Mouse (Mus musculus): ENCODE data around the gene Trappc4. TPM values are rescaled to one million over a fixed set of nuclear protein-coding genes. Genes with fewer than 3 reads are reported as not detected.
"Not testable (repeated sequence)": the region's sequence is repeated elsewhere in the genome, so short reads cannot be mapped to it uniquely, and the experiment has no call there.

Gene Trappc4
- total RNA-seq, 1 experiment = 88.2 TPM

DNA sequence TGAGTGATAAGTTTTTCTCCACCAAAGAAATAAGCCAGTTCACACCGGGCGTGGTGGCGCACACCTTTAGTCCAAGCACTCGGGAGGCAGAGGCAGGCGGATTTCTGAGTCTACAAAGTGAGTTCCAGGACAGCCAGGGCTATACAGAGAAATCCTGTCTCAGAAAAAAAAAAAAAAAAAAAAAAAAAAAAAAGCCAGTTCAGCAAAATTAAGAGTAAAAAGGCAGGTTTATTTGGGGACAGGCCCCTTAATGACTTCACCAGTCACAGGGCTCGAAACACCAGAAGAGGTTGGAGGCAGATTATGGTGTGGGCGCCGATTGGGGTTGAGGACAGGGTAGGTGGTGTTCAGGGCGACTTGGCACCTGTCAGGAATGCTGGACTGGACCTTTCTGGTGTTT, 12.3 kb upstream of the Trappc4 start:
- peak overlapping the region; percentile 35; the same call in 1 of the 2 replicates for H3K9ac ChIP-seq (ENCODE audit: insufficient read depth, low read depth, low read length, poor library complexity, severe bottlenecking)
- H3K4me1 ChIP-seq (ENCODE audit: control insufficient read depth in 2 of 2, insufficient read depth in 2 of 2, low read length in 2 of 2, poor library complexity in 1 of 2); in situ Hi-C loops (cut with MboI; ENCODE audit: low sequenced_read_pairs in 2 of 2, unreplicated experiment in 2 of 2); H3K9me3 ChIP-seq (ENCODE audit: control insufficient read depth, insufficient read depth, low read depth, low read length); H3K36me3 ChIP-seq (ENCODE audit: control insufficient read depth, insufficient read depth, low read length, poor library complexity, severe bottlenecking); DNase-seq (ENCODE audit: low read depth, low spot score): not testable (repeated sequence)
- H3K4me3 ChIP-seq (ENCODE audit: insufficient read depth in 1 of 2, low read depth in 1 of 2, low read length in 2 of 2, poor library complexity in 1 of 2, severe bottlenecking in 1 of 2) = peak overlapping the region; percentile 52 to 61
- peak overlapping the region; percentile 99 for H3K27ac ChIP-seq (ENCODE audit: insufficient read depth, low read depth, low read length, poor library complexity, severe bottlenecking)
- TF ChIP-seq ZNF384 (IDR thresholded peaks at IDR 0.05; ENCODE audit: low read depth, low read length) = peak; percentile 41

DNA sequence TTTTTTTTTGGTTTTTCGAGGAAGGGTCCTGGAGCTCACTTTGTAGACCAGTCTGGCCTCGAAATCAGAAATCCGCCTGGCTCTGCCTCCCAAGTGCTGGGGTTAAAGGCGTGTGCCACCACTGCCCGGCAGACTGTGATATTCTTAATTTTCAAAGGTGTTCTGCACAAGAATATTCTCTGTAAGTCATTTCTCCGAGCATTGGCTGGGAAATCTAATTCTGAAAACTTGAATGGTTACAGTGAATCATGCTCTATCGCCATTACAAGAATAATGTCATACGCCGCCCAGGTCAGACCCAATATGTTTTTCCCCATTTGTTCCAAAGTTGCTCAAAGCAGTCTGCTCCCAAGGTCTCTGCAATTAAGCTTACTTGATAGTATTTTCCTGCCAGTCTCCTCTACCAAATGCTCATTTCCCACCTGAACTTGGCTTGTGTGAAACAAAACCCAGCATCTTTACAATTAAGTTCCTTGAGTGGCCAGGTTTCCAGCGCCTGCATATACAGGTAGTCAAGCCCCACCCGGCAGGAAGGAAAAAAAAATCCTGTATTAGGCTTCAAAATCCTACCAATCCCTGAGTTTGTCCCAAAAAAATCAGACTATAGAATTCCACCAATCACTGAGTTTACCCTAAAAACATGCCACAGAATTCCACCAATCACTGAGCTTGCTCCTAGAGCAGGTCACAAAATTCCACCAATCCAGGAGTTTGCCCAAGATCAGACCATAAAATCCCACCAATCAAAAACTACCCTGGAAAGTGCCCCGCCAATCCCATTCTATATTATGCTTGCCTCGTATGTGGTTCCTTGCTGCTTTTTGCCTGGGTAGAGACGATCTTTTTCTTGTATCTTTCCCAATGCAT, 11.4 kb upstream of the Trappc4 start, which contains the start of gene Ccdc84:
Ccdc84 (minus strand) TSS at position 51 of the 867 bp plus-strand sequence.
- peak within 1 kb of the TSS; percentile 86 to 93 for H3K4me3 ChIP-seq (ENCODE audit: insufficient read depth in 1 of 2, low read depth in 1 of 2, low read length in 2 of 2, poor library complexity in 1 of 2, severe bottlenecking in 1 of 2)
- no peaks in the 10 kb centered on the region for H3K9me3 ChIP-seq (ENCODE audit: control insufficient read depth, insufficient read depth, low read depth, low read length)
- no peak for TF ChIP-seq HCFC1 (IDR thresholded peaks at IDR 0.05; ENCODE audit: borderline replicate concordance, insufficient read depth, low read length)
- peak; percentile 99 for TF ChIP-seq ZNF384 (IDR thresholded peaks at IDR 0.05; ENCODE audit: low read depth, low read length)
- no peak for TF ChIP-seq ZC3H11A (IDR thresholded peaks at IDR 0.05; ENCODE audit: borderline replicate concordance, low read depth, low read length)
- TF ChIP-seq MAFK (IDR thresholded peaks at IDR 0.05; ENCODE audit: insufficient read depth, low read depth, low read length) = no peak
- peak; percentile 74 for TF ChIP-seq CHD2 (IDR thresholded peaks at IDR 0.05; ENCODE audit: low read depth, low read length)
- in situ Hi-C loops (cut with MboI; ENCODE audit: low sequenced_read_pairs in 2 of 2, unreplicated experiment in 2 of 2) = no loop called here
- peak within 1 kb of the TSS; percentile 99 for H3K27ac ChIP-seq (ENCODE audit: insufficient read depth, low read depth, low read length, poor library complexity, severe bottlenecking)
- H3K9ac ChIP-seq (ENCODE audit: insufficient read depth, low read depth, low read length, poor library complexity, severe bottlenecking) = peak within 1 kb of the TSS; percentile 81
- peak; percentile 60 for DNase-seq (ENCODE audit: low read depth, low spot score)
- peaks cover 2% of the 10 kb centered on the region; the same call in 1 of the 2 replicates for H3K36me3 ChIP-seq (ENCODE audit: control insufficient read depth, insufficient read depth, low read length, poor library complexity, severe bottlenecking)
- peaks cover 0 to 5% of the 10 kb centered on the region in 2 experiments; a peak in 2 of 4 replicates for H3K4me1 ChIP-seq (ENCODE audit: control insufficient read depth in 2 of 2, insufficient read depth in 2 of 2, low read length in 2 of 2, poor library complexity in 1 of 2)

DNA sequence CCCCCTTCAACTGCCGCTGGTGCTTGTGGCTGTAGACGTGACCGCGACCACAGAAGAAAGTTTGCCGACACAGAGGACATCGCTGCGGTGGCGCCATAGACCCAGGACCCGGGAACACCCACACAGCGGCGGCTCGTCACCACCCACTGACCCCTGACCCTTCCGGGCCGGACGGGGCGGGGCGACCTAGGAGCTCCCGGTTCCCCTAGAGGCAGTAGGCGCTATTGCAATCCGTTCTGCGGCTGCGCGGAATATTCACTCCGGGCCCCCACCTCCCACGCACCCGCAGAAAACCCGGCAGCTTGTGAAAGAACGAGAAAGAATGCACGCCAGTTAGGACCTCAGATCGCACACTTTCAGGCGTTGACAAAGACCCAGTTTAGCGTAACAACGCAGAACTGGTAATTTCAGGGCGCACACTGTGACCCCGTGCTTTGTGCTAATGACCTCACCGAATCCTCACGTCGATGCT, 10.5 kb upstream of the Trappc4 start:
- Histone ChIP-seq H3K9me3 (ENCODE audit: control insufficient read depth, insufficient read depth, low read depth, low read length) (no peaks in the 10 kb centered on the region), H3K36me3 (ENCODE audit: control insufficient read depth, insufficient read depth, low read length, poor library complexity, severe bottlenecking) (peaks cover 7% of the 10 kb centered on the region), H3K4me1 (ENCODE audit: control insufficient read depth in 2 of 2, insufficient read depth in 2 of 2, low read length in 2 of 2, poor library complexity in 1 of 2) (peaks cover 0 to 3% of the 10 kb centered on the region in 2 experiments; a peak in 1 of 4 replicates), H3K4me3 (ENCODE audit: insufficient read depth in 1 of 2, low read depth in 1 of 2, low read length in 2 of 2, poor library complexity in 1 of 2, severe bottlenecking in 1 of 2) (peak overlapping the region; percentile 86 to 93), H3K9ac (ENCODE audit: insufficient read depth, low read depth, low read length, poor library complexity, severe bottlenecking) (peak overlapping the region; percentile 81), H3K27ac (ENCODE audit: insufficient read depth, low read depth, low read length, poor library complexity, severe bottlenecking) (peak overlapping the region; percentile 89)
- no peak for TF ChIP-seq ZC3H11A (IDR thresholded peaks at IDR 0.05; ENCODE audit: borderline replicate concordance, low read depth, low read length)
- peak; percentile 43; the same call in 1 of the 2 replicates for TF ChIP-seq HCFC1 (IDR thresholded peaks at IDR 0.05; ENCODE audit: borderline replicate concordance, insufficient read depth, low read length)
- TF ChIP-seq ZNF384 (IDR thresholded peaks at IDR 0.05; ENCODE audit: low read depth, low read length) = no peak
- TF ChIP-seq MAFK (IDR thresholded peaks at IDR 0.05; ENCODE audit: insufficient read depth, low read depth, low read length) = no peak
- no peak for TF ChIP-seq CHD2 (IDR thresholded peaks at IDR 0.05; ENCODE audit: low read depth, low read length)
- in situ Hi-C loops (cut with MboI; ENCODE audit: low sequenced_read_pairs in 2 of 2, unreplicated experiment in 2 of 2) = no loop called here
- peak; percentile 75 for DNase-seq (ENCODE audit: low read depth, low spot score)

DNA sequence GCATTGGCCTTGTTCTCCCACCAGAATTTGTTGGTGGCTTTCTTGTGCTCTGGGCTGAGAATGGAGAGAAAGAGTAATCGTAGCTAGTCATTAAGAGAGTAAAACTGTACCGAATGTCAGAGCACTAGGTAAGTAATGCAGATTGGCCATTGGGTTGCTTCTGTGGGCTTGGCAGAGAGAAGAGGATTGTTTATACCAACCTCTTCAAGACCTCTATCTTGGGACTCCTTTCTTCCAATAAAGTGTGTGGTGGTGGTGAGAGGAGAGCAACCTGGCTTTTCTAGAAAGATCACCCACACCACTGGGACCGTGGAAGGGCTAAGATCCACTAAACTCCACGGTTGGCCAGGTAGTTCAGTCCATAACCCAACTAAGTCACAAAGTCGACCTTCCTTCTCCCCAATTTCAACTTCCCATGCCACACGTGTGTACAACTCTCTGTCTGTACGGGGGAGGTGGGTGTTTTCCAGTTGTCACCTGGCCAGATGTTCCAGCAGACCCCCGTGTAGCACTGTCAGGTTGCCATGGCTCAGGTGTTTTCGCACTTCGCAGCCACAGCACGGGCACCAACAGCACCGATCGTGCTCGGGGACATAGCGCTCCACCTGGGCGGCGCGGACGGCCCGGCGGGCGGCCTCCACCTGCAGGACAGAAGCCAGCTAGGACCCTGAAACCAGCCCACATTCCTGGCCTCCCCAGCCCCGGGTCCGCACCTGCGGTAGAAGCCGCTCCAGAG, 9.9 kb upstream of the Trappc4 start:
- in situ Hi-C loops (cut with MboI; ENCODE audit: low sequenced_read_pairs in 2 of 2, unreplicated experiment in 2 of 2) = no loop called here
- Histone ChIP-seq H3K36me3 (ENCODE audit: control insufficient read depth, insufficient read depth, low read length, poor library complexity, severe bottlenecking) (peaks cover 11% of the 10 kb centered on the region), H3K9me3 (ENCODE audit: control insufficient read depth, insufficient read depth, low read depth, low read length) (no peaks in the 10 kb centered on the region), H3K4me1 (ENCODE audit: control insufficient read depth in 2 of 2, insufficient read depth in 2 of 2, low read length in 2 of 2, poor library complexity in 1 of 2) (peaks cover 0 to 2% of the 10 kb centered on the region in 2 experiments; a peak in 1 of 4 replicates), H3K9ac (ENCODE audit: insufficient read depth, low read depth, low read length, poor library complexity, severe bottlenecking) (peak overlapping the region; percentile 79), H3K27ac (ENCODE audit: insufficient read depth, low read depth, low read length, poor library complexity, severe bottlenecking) (0 out of 2 replicates have a peak overlapping the region, but pooled peaks have one; percentile 20), H3K4me3 (ENCODE audit: insufficient read depth in 1 of 2, low read depth in 1 of 2, low read length in 2 of 2, poor library complexity in 1 of 2, severe bottlenecking in 1 of 2) (peak overlapping the region; percentile 86 to 93)
- no peak for DNase-seq (ENCODE audit: low read depth, low spot score)
- TF ChIP-seq MAFK (IDR thresholded peaks at IDR 0.05; ENCODE audit: insufficient read depth, low read depth, low read length) (no peak), ZNF384 (IDR thresholded peaks at IDR 0.05; ENCODE audit: low read depth, low read length) (no peak), ZC3H11A (IDR thresholded peaks at IDR 0.05; ENCODE audit: borderline replicate concordance, low read depth, low read length) (no peak), HCFC1 (IDR thresholded peaks at IDR 0.05; ENCODE audit: borderline replicate concordance, insufficient read depth, low read length) (no peak), CHD2 (IDR thresholded peaks at IDR 0.05; ENCODE audit: low read depth, low read length) (no peak)

Data from ES-E14 (cell line).